Mouse (Mus musculus): ENCODE results near the gene A930033H14Rik.

GRCm38 (mm10) chr10:69187773-69188443 lies 25.0 kb downstream of the A930033H14Rik start:
- no peak for TF ChIP-seq CTCF (IDR thresholded peaks at IDR 0.05; ENCODE audit: low read depth, low read length)
- TF ChIP-seq POLR2A (IDR thresholded peaks at IDR 0.05; ENCODE audit: borderline replicate concordance, low read depth, low read length), result no peak

Measured in bone marrow macrophage, adult 2 months (primary cell).